Mouse (Mus musculus): ENCODE measurements around the gene Csrnp1. TPM values are rescaled to one million over a fixed set of nuclear protein-coding genes. Genes with fewer than 3 reads are reported as not detected.

Gene Csrnp1
- polyA plus RNA-seq, 1 experiment, result 9.2 TPM

DNA sequence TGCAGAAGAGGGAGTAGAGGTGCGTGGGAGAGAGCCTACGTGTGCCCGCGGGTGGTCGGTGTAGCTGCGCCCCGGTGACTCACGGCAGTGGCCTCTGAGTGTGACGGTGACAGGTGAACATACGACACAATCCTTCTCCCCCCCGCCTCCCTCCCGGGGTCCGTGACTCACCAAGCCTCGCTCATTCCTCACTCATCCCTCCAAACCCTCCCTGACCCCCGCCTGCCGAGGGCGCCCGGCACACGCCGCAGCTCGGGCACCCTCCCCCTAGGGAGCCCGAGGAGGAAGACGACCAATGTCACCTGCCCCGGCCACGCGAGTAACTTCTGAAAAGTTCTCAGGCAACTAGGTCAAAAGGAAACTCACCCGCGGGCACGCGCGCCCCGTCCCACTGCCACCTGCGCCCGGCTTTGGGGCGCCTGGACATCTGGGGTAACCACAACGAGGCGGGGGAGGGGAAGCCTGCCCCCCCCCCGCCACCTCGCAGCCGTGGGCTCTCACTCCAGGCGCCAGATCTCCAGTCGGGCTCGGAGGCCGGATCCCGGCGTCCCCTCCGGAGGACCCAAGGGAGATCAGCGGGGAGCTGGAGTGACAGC lies 1.4 kb downstream of the Csrnp1 start:
- H3K36me3 ChIP-seq (ENCODE audit: control insufficient read depth, insufficient read depth), result no peaks in the 10 kb centered on the region
- TF ChIP-seq MYOD1 (IDR thresholded peaks at IDR 0.05; ENCODE audit: control insufficient read depth in 1 of 3, insufficient read length in 2 of 3, low read depth in 2 of 3), result peak in 2 of 3 experiments; percentile 86 to 98
- no peak for TF ChIP-seq REST (IDR thresholded peaks at IDR 0.05; ENCODE audit: insufficient read depth, insufficient read length)
- peak in 2 of 3 experiments; percentile 1 to 75 for TF ChIP-seq MYOG (IDR thresholded peaks at IDR 0.05; ENCODE audit: control insufficient read depth in 1 of 3, insufficient read depth in 1 of 3, insufficient read length in 2 of 3, low read depth in 2 of 3)
- no peak for TF ChIP-seq POLR2A (IDR thresholded peaks at IDR 0.05; ENCODE audit: insufficient read length, low read depth)
- peak; percentile 34 for TF ChIP-seq TCF3 (IDR thresholded peaks at IDR 0.05; ENCODE audit: insufficient read length, low read depth)
- TF ChIP-seq SRF (IDR thresholded peaks at IDR 0.05; ENCODE audit: control insufficient read depth, insufficient read length, low read depth), result no peak
- TF ChIP-seq POLR2AphosphoS2 (IDR thresholded peaks at IDR 0.05; ENCODE audit: insufficient read length, low read depth), result no peak
- TF ChIP-seq E2F4 (IDR thresholded peaks at IDR 0.05; ENCODE audit: insufficient read depth), result no peak
- no peaks in the 10 kb centered on the region for H3K27me3 ChIP-seq (ENCODE audit: control insufficient read depth, insufficient read depth, insufficient read length)
- H3K4me2 ChIP-seq (ENCODE audit: low read depth), result peak overlapping the region; percentile 100
- H3K79me2 ChIP-seq (ENCODE audit: control insufficient read depth, insufficient read depth), result peaks cover 29% of the 10 kb centered on the region
- peak overlapping the region; percentile 54 for H3K4me3 ChIP-seq
- H3ac ChIP-seq (ENCODE audit: control insufficient read depth, insufficient read length), result peak overlapping the region; percentile 57

DNA sequence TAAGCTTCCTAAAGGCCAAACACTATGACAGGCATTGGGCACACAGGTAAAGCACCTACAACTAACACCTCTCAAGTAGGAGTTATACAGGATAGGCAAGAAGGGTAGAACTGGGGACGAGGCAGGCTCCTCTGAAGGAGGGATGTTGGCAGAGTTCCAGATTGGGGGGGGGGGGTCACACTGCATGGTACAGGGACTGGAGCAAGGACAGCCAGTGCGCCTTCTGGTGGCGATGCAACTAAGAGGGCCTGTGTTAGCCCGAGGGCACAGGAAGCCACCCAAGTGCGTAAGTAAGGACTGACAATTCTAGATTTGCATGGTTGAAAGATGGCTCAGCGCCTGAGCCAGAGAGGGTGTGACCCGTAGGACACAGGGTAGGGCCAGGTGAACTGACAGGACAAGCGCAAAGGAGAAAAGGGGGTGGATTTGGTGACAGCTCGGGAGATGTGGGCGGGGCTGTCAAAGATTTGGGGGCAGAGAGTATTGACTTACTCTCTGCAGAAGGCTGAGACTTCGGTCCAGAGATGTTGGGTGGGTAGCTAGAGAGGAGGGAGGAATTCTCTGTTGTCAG lies 2.1 kb downstream of the Csrnp1 start:
- H3K4me3 ChIP-seq, result peak overlapping the region; percentile 54
- H3K27me3 ChIP-seq (ENCODE audit: control insufficient read depth, insufficient read depth, insufficient read length), result no peaks in the 10 kb centered on the region
- peaks cover 33% of the 10 kb centered on the region for H3K79me2 ChIP-seq (ENCODE audit: control insufficient read depth, insufficient read depth)
- no peaks in the 10 kb centered on the region for H3K36me3 ChIP-seq (ENCODE audit: control insufficient read depth, insufficient read depth)
- peak overlapping the region; percentile 100 for H3K4me2 ChIP-seq (ENCODE audit: low read depth)
- TF ChIP-seq CEBPB (IDR thresholded peaks at IDR 0.05; ENCODE audit: insufficient read depth, poor library complexity, severe bottlenecking) (no peak), REST (IDR thresholded peaks at IDR 0.05; ENCODE audit: insufficient read depth, insufficient read length) (no peak), USF1 (IDR thresholded peaks at IDR 0.05; ENCODE audit: low read depth) (no peak), MYOD1 (IDR thresholded peaks at IDR 0.05; ENCODE audit: control insufficient read depth in 1 of 3, insufficient read length in 2 of 3, low read depth in 2 of 3) (no peak), MYOG (IDR thresholded peaks at IDR 0.05; ENCODE audit: control insufficient read depth in 1 of 3, insufficient read depth in 1 of 3, insufficient read length in 2 of 3, low read depth in 2 of 3) (no peak)
- peak overlapping the region; percentile 57 for H3ac ChIP-seq (ENCODE audit: control insufficient read depth, insufficient read length)

DNA sequence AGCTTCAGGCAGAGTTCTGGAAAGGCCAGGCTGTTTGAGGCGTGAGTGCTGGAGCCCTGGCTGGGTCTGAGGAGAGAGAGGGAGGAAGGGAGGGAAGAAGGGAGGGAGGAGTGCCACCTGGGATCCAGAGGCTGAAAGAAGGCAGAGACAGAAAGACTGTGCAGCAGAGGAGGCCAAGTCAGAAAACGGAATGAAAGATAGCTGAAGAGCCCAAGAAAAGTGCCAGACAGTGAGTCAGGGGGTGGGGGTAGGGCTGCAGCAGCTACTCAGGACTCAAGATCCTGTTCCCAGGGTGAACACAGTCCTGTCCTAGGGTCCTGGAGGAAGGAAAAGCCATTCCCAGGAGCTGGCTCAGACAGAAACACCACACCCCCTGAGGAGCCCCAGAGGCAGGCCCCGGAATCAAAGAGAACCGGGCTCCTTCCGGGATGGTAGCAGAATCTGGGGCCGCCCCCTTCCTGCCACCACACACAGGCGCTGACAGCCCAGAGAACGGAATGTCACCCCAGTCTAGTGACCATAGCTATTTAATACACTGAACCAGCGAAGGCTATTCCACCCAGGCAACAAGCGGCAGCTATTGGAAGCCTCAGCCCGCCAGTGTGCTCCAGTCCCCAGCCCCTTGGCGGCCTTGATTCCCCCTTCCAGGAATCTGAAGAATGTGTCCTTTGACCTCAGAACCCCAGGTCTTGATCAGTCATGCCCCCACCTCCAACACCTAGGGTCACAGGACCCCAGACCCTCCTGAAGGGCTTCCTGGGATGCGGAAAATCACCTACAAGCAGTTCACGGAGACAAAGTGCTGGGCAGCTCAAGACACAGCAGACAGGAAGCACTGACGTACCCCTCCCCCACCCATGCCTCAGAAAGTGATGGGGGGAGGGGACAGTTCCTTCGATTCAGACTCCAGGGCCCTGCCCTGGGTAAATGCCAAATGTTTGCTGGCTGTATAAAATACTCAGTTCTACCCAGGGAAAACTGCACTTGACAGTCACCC lies 3.0 kb downstream of the Csrnp1 start:
- Histone ChIP-seq H3K27me3 (ENCODE audit: control insufficient read depth, insufficient read depth, insufficient read length) (no peaks in the 10 kb centered on the region), H3K4me2 (ENCODE audit: low read depth) (peak overlapping the region; percentile 100), H3K79me2 (ENCODE audit: control insufficient read depth, insufficient read depth) (peaks cover 39% of the 10 kb centered on the region), H3K36me3 (ENCODE audit: control insufficient read depth, insufficient read depth) (no peaks in the 10 kb centered on the region), H3ac (ENCODE audit: control insufficient read depth, insufficient read length) (peak overlapping the region; percentile 3), H3K4me3 (peak overlapping the region; percentile 54)
- TF ChIP-seq TCF12 (IDR thresholded peaks at IDR 0.05; ENCODE audit: insufficient read depth, poor library complexity, severe bottlenecking) (no peak), REST (IDR thresholded peaks at IDR 0.05; ENCODE audit: insufficient read depth, insufficient read length) (no peak), E2F4 (IDR thresholded peaks at IDR 0.05; ENCODE audit: insufficient read depth) (no peak), SRF (IDR thresholded peaks at IDR 0.05; ENCODE audit: control insufficient read depth, insufficient read length, low read depth) (no peak), USF1 (IDR thresholded peaks at IDR 0.05; ENCODE audit: low read depth) (no peak), CEBPB (IDR thresholded peaks at IDR 0.05; ENCODE audit: insufficient read depth, poor library complexity, severe bottlenecking) (no peak), MYOD1 (IDR thresholded peaks at IDR 0.05; ENCODE audit: control insufficient read depth in 1 of 3, insufficient read length in 2 of 3, low read depth in 2 of 3) (no peak), TCF3 (IDR thresholded peaks at IDR 0.05; ENCODE audit: insufficient read length, low read depth) (no peak), POLR2A (IDR thresholded peaks at IDR 0.05; ENCODE audit: insufficient read length, low read depth) (no peak), POLR2AphosphoS2 (IDR thresholded peaks at IDR 0.05; ENCODE audit: insufficient read length, low read depth) (no peak)

DNA sequence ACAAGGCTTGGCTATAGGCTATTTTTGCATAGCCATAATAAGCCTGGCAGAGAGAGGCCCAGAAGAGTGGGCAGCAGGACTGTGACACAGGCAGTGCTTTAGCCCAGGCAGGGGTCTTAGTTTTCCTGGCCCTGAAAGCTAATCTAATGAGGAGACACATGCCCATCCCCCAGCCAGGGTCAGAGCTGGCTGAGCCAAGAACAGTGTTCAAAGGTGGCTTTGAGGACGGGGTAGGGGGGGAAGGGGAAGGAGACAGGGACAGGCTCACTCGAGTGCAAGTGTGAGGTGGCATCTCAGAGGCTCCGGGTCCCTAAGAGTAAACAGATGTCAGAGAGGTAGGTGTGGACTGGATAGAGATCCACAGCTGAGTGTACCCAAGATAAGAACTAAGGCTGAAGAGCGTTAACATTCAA lies 3.7 kb downstream of the Csrnp1 start:
- H3ac ChIP-seq (ENCODE audit: control insufficient read depth, insufficient read length), result peak overlapping the region; percentile 3
- H3K4me2 ChIP-seq (ENCODE audit: low read depth), result peak overlapping the region; percentile 100
- TF ChIP-seq POLR2AphosphoS2 (IDR thresholded peaks at IDR 0.05; ENCODE audit: insufficient read length, low read depth), result no peak
- TF ChIP-seq REST (IDR thresholded peaks at IDR 0.05; ENCODE audit: insufficient read depth, insufficient read length), result no peak
- TF ChIP-seq TCF12 (IDR thresholded peaks at IDR 0.05; ENCODE audit: insufficient read depth, poor library complexity, severe bottlenecking), result no peak
- TF ChIP-seq CEBPB (IDR thresholded peaks at IDR 0.05; ENCODE audit: insufficient read depth, poor library complexity, severe bottlenecking), result no peak
- no peak for TF ChIP-seq MYOG (IDR thresholded peaks at IDR 0.05; ENCODE audit: control insufficient read depth in 1 of 3, insufficient read depth in 1 of 3, insufficient read length in 2 of 3, low read depth in 2 of 3)
- no peak for TF ChIP-seq E2F4 (IDR thresholded peaks at IDR 0.05; ENCODE audit: insufficient read depth)
- TF ChIP-seq MAX (IDR thresholded peaks at IDR 0.05; ENCODE audit: low read depth), result no peak
- TF ChIP-seq SRF (IDR thresholded peaks at IDR 0.05; ENCODE audit: control insufficient read depth, insufficient read length, low read depth), result no peak
- no peak for TF ChIP-seq USF1 (IDR thresholded peaks at IDR 0.05; ENCODE audit: low read depth)
- TF ChIP-seq MYOD1 (IDR thresholded peaks at IDR 0.05; ENCODE audit: control insufficient read depth in 1 of 3, insufficient read length in 2 of 3, low read depth in 2 of 3), result no peak
- TF ChIP-seq POLR2A (IDR thresholded peaks at IDR 0.05; ENCODE audit: insufficient read length, low read depth), result no peak
- TF ChIP-seq TCF3 (IDR thresholded peaks at IDR 0.05; ENCODE audit: insufficient read length, low read depth), result no peak
- peaks cover 39% of the 10 kb centered on the region for H3K79me2 ChIP-seq (ENCODE audit: control insufficient read depth, insufficient read depth)
- no peaks in the 10 kb centered on the region for H3K27me3 ChIP-seq (ENCODE audit: control insufficient read depth, insufficient read depth, insufficient read length)
- H3K36me3 ChIP-seq (ENCODE audit: control insufficient read depth, insufficient read depth), result peaks cover under 1% of the 10 kb centered on the region
- H3K4me3 ChIP-seq, result peak overlapping the region; percentile 54
